Mouse (Mus musculus) v-Abl transformed pro-B cells (cell line): Measurements from ENCODE around the gene Ntan1.
"Not testable (repeated sequence)": the region's sequence is repeated elsewhere in the genome, so short reads cannot be mapped to it uniquely, and the experiment has no call there.

Experiments
- in situ Hi-C, 2 experiments: fragments of 400-800 bp; cut with MboI; formaldehyde crosslinking; loops; one replicate each; pipeline ENCODE4 v1.15.1; 2025; ENCODE audit not compliant: unreplicated experiment in 2 of 2

Gene Ntan1

GRCm38 (mm10) chr16:13818560-13819393 lies at the start of gene Ntan1:
Gene Ntan1, plus strand, starts transcription at chr16:13818845.
- in situ Hi-C loops = loop anchor here (5.0 to 25.0 kb wide), 2 partner anchors 84 to 344 kb away; partner anchors contain the start of genes Mpv17l (in 2 of the 2), Pdxdc1 (in 2 of the 2), Marf1 (in 1 of the 2) and Nde1 (in 1 of the 2)

DNA sequence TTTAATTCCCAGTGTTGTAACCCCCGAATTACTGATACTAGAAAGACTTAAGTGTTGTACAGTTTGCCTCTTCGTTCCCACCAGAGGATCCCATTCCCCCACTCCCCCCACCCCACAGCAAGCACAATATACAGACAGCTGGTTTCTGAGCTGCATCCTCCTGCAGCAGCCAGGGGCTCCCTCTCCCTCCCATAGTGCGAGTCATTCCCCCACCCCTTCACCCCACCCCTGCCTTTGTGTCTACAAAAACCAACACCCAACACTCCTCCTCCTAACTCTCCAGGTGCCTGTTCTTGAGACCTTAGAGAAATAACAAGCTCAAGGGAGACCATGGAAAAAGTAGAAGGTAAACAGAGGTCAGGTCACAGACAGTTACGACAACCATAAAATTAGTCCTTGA lies 47.0 kb upstream of the Ntan1 start:
- in situ Hi-C loops = not testable (repeated sequence)

- in situ Hi-C loops = not testable (repeated sequence)
These were observed 46.6 kb upstream of the Ntan1 start for GRCm38 (mm10) chr16:13772051-13772450.

GRCm38 (mm10) chr16:13774011-13774410 lies 44.6 kb upstream of the Ntan1 start:
- in situ Hi-C loops = not testable (repeated sequence)

DNA sequence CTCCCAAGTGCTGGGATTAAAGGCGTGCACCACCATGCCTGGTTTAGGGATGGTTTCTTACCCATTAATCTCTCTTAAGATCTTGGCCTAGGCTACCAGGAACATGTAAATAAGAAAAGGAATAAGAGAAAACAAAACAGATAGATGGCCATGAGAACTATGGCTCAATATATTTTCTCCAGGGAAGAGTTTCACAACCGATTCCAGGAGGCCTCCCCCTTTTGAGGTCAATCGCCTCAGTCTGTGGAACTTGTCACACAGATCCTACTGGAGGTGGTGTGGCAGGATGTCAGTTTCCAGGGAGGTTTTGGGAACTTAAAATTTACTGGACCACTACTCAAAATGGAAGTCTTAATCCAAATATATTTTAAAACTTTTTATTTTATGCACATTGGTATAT lies 44.0 kb upstream of the Ntan1 start:
- in situ Hi-C loops = loop anchor here in 1 of 2 experiments (25.0 kb wide), 1 partner anchor 538 kb away; the partner anchor contains the start of gene Fopnl

DNA sequence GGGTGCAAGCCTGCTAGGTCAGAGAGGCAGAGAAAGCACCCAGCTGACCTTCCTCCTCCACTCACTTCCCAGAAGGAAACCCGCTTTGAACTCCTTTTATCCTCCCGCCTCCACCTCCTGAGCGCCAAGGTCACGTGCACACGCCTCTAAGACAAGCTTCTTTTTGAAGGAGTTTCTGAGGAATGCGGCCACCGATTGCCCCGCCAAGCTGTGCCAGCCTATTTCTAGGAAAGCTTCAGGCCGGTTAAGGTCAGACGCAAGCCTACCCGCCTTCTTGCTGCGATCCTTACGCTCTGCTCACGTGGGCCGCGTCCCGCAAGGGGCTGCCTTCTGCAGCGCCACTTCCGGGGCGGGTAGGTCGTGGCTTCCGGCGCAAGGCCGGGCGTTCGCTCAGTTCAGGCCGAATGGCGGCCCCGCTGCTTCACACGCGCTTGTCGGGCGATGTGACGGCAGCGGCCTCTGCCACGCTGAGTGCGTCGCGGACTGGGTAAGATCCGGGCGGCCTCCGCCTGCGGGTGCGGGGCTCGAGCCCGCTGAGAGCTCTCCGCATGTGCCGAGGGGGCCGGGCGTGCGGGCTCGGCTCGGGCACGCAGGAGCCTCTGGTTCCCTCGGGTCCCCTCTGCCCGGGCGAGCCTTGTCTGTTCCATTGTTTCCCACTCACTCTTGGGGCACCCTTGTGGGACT lies 38.1 kb upstream of the Ntan1 start, which contains the start of gene Rrn3:
Rrn3 (plus strand) TSS at position 356 of the 684 bp plus-strand sequence.
- in situ Hi-C loops = loop anchor here in 1 of 2 experiments (25.0 kb wide), 1 partner anchor 532 kb away; the partner anchor contains the start of gene Fopnl

GRCm38 (mm10) chr16:13781216-13781615 lies 37.4 kb upstream of the Ntan1 start:
- in situ Hi-C loops = loop anchor here in 1 of 2 experiments (25.0 kb wide), 1 partner anchor 531 kb away; the partner anchor contains the start of gene Fopnl

- in situ Hi-C loops = loop anchor here in 1 of 2 experiments (25.0 kb wide), 1 partner anchor 526 kb away; the partner anchor contains the start of gene Fopnl
These were observed 32.7 kb upstream of the Ntan1 start for GRCm38 (mm10) chr16:13785932-13786331.

DNA sequence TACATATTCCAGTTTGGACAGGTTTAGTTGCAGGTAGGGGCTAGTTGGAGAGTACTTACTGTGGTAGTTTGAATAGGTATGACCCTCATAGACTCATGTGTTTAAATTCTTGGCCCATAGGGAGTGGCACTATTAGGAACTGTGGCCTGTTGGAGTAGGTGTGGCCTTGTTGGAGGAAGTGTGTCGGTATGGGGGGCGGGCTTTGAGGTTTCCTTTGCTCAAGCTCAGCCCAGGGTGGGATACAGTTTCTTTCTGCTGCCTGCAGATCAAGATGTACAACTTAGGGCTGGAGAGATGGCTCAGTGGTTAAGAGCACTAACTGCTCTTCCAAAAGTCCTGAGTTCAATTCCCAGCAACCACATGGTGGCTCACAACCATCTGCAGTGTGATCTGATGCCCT lies 25.2 kb upstream of the Ntan1 start:
- in situ Hi-C loops = loop anchor here in 1 of 2 experiments (25.0 kb wide), 1 partner anchor 519 kb away; the partner anchor contains the start of gene Fopnl

DNA sequence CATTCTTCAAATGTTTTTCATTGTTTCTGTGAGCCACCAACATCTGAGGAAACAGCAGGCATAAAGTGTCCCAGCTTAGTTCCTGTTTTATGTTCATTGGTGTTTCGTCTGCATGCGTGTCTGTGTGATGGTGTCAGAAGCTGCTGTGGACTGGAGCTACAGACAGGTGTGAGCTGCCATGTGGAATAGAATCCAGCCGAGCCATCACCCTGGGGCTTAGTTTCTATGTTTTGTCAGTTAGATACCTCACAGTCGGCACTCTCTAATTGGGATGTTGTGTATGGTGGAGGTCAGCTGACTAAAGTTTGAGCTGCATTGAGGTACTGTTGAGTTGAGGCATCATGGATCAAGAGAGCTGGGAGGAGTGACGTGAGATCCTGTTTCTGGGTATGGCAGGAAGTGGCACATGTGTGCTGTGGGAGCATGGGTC lies 21.9 kb upstream of the Ntan1 start:
- in situ Hi-C loops = loop anchor here in 1 of 2 experiments (5.0 to 25.0 kb wide), 2 partner anchors 361 to 516 kb away; partner anchors contain the start of gene Fopnl

DNA sequence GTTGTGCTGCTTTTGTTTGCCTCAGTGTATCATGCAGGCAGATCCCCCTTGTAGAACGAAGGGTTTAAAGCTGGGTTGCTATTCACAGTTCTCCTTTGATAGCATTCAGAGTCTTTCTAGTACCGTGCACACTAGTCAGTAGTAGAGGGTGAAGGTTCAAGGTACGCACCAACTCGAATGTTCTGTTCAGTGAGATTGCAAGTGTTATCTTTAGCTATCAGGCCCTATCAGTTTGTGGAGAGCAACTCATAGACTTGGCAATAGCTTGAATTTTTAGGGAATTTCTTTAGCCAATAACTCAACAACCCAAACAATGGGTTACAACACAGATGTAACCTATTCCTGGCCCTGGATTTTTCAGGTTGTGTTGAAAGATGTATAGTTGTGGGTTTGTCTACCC lies 17.4 kb upstream of the Ntan1 start:
- in situ Hi-C loops = loop anchor here in 1 of 2 experiments (25.0 kb wide), 1 partner anchor 361 kb away; the partner anchor contains the start of genes Marf1 and Nde1

GRCm38 (mm10) chr16:13804666-13805065 lies 14.0 kb upstream of the Ntan1 start:
- in situ Hi-C loops = loop anchor here in 1 of 2 experiments (25.0 kb wide), 1 partner anchor 358 kb away; the partner anchor contains the start of genes Marf1 and Nde1

DNA sequence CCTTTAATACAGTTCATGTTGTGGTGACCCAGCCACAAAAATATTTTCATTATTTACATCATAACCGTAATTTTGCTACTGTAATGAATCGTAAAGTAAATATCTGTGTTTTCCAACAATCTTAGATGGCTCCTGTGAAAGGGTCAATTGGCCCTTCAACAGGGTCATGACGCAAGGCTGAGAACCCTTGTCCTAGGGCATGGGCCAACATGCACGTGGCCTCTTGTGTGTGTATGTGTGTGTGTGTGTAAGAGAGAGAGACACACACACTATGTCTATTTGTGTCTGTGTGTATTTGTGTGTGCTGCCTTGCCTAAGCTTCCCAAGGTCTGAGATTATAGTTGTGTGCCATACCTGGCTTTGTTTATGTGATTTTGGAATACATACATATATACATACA lies 11.0 kb upstream of the Ntan1 start:
- in situ Hi-C loops = loop anchor here in 1 of 2 experiments (25.0 kb wide), 1 partner anchor 355 kb away; the partner anchor contains the start of genes Marf1 and Nde1

DNA sequence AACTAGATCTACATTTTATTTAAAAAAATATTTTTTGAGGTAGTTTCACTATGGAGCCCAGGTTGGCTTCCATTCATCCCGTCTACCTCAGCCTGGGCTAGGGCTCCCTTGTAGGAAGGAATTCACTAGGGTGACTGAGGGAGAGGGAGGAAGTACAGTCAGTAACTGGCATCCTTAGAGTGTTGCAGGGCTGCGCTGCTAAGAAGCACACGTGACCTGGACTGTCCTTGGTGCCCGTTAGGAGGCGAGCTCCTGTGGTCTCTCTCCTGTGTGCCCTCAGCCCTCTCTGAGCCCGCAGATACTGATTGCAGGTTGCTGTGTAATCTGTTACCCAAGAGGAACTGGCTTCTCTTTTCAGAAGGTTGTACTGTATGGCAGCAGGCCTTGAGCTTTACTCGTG lies 10.2 kb upstream of the Ntan1 start:
- in situ Hi-C loops = loop anchor here in 1 of 2 experiments (25.0 kb wide), 1 partner anchor 354 kb away; the partner anchor contains the start of genes Marf1 and Nde1

DNA sequence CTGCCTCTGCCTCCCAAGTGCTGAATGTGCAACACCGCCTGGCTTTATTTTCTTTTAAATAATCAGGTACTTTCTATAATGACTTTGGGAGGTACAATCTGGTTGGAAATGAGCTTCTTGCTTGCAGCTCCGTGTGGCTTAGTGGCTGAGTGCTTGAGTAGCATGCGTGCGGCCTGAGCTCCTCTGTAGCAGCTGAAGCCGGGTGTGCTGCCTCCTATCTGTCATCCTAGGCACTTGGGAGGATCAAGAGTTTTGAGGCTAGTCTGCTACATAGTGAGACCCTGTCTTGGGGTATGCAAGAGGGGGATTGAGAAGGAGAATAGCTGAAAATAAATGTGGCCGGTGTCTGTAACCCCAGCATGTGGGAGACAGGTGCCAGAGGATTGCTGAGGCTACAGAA lies 6.5 kb upstream of the Ntan1 start:
- in situ Hi-C loops = loop anchor here in 1 of 2 experiments (25.0 kb wide), 1 partner anchor 350 kb away; the partner anchor contains the start of genes Marf1 and Nde1

DNA sequence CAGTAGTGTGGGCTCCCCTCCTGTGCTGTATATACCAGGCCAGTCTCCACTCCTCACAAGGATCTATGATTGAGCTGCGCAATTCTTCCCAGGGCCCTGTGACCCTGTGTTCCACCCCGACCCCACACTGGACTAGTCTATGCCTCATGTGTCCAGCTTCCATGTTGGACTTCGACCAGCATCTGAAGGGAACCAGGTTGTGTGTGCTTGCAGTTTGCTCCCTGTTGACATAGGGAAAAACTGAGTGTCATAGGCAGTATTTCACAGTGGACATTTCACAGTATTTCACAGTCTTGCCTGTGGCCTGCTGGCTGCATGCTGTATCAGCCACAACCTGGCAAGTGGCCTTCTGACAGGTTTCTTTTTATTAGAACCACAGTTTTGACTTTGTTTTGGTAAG lies 5.4 kb upstream of the Ntan1 start:
- in situ Hi-C loops = loop anchor here in 1 of 2 experiments (25.0 kb wide), 1 partner anchor 349 kb away; the partner anchor contains the start of genes Marf1 and Nde1

DNA sequence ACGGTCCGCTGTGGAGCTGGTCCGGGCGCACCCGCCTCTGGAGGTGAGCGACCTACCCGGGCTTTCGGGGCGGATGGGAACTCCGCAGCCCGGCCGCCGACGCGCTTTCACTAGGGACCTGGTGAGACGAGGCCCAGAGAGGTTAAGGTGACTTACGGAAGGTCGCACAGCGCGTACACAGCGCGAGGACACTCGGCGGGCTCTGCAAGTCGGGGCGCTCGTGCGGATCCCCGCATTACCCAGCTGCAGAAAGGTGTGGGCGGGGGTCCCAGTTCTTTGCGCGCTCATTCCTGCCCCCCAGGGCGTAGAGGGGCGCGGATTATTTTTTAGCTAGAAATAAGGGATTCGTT lies 724 bp downstream of the Ntan1 start:
- in situ Hi-C loops = loop anchor here (5.0 to 25.0 kb wide), 2 partner anchors 83 to 343 kb away; partner anchors contain the start of genes Mpv17l (in 2 of the 2), Pdxdc1 (in 2 of the 2), Marf1 (in 1 of the 2) and Nde1 (in 1 of the 2)

DNA sequence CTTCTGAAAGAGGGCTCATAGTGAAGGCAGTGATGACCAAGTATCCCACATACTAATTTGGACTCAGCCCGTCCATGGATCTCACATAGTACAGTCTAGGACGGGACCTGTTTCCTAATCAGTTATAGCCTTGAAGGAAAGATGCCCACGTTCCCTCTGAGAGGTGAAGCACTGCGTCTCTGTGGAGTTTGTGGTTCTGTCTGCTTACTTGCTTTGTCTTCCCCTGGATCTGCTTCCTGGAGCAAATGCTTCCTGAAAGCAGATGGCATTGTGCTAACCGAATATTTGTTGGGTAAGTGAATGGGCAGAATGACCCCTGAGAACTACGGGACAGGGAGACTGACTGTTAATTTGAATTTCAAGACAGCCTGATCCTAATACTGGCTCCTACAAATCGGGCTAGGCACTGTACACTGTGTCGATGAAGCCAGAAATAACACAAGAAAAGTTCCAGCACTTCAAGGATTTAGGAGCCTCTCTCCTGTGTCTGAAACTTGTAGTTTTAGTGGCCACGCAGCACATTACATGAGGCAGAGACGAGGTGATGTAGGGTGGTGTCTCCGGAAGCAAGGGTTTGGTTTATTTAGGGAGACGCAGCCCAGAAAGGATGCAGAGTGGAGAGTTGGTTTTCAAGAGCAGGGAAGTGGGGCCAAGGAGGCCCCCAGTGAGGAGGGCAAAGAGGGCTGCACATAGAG lies 1.3 kb downstream of the Ntan1 start:
- in situ Hi-C loops = loop anchor here (5.0 to 25.0 kb wide), 2 partner anchors 82 to 342 kb away; partner anchors contain the start of genes Mpv17l (in 2 of the 2), Pdxdc1 (in 2 of the 2), Marf1 (in 1 of the 2) and Nde1 (in 1 of the 2)

- in situ Hi-C loops = loop anchor here in 1 of 2 experiments (25.0 kb wide), 1 partner anchor 342 kb away; the partner anchor contains the start of genes Marf1 and Nde1
These were observed 2.1 kb downstream of the Ntan1 start for GRCm38 (mm10) chr16:13820771-13821170.
